Mouse (Mus musculus) retina, postnatal 1 day (tissue): ENCODE measurements around the gene 4930568D16Rik.

Experiments
- DNase-seq: peaks from one replicate; pipeline ENCODE4 v3.0.0-alpha.2; 2012

Gene 4930568D16Rik

GRCm38 (mm10) chr2:35367629-35368028, at the start of gene 4930568D16Rik:
TSS of gene 4930568D16Rik (minus strand) at chr2:35367729.
- no peak for DNase-seq

GRCm38 (mm10) chr2:35417231-35417630, 49.7 kb upstream of the 4930568D16Rik start:
- no peak for DNase-seq

GRCm38 (mm10) chr2:35416473-35416872, 48.9 kb upstream of the 4930568D16Rik start:
- DNase-seq: no peak

- no peak for DNase-seq
Measured at GRCm38 (mm10) chr2:35412810-35413209, 45.3 kb upstream of the 4930568D16Rik start.

- DNase-seq: no peak
Measured at GRCm38 (mm10) chr2:35412246-35412645, 44.7 kb upstream of the 4930568D16Rik start.

- no peak for DNase-seq
Measured at GRCm38 (mm10) chr2:35411640-35412190, 44.2 kb upstream of the 4930568D16Rik start.

GRCm38 (mm10) chr2:35409466-35409865, 41.9 kb upstream of the 4930568D16Rik start:
- no peak for DNase-seq

- no peak for DNase-seq
Measured at GRCm38 (mm10) chr2:35408409-35409110, 41.0 kb upstream of the 4930568D16Rik start.

GRCm38 (mm10) chr2:35407878-35408277, 40.3 kb upstream of the 4930568D16Rik start:
- no peak for DNase-seq

- no peak for DNase-seq
Measured at GRCm38 (mm10) chr2:35407266-35407665, 39.7 kb upstream of the 4930568D16Rik start.

GRCm38 (mm10) chr2:35406611-35407010, 39.1 kb upstream of the 4930568D16Rik start:
- DNase-seq: no peak

- no peak for DNase-seq
Measured at GRCm38 (mm10) chr2:35402391-35402790, 34.9 kb upstream of the 4930568D16Rik start.

- no peak for DNase-seq
Measured at GRCm38 (mm10) chr2:35400739-35401138, 33.2 kb upstream of the 4930568D16Rik start.

- peak; percentile 26 for DNase-seq
Measured at GRCm38 (mm10) chr2:35398184-35398828, 30.8 kb upstream of the 4930568D16Rik start.

- peak; percentile 67 for DNase-seq
Measured at GRCm38 (mm10) chr2:35397590-35398173, 30.2 kb upstream of the 4930568D16Rik start.

- DNase-seq: no peak
Measured at GRCm38 (mm10) chr2:35397096-35397495, 29.6 kb upstream of the 4930568D16Rik start, which contains the start of gene 4930402F06Rik. TSS of gene 4930402F06Rik (minus strand) at chr2:35397175.

- DNase-seq: no peak
Measured at GRCm38 (mm10) chr2:35385441-35385871, 17.9 kb upstream of the 4930568D16Rik start.

GRCm38 (mm10) chr2:35379306-35379705, 11.8 kb upstream of the 4930568D16Rik start:
- DNase-seq: no peak

- DNase-seq: no peak
Measured at GRCm38 (mm10) chr2:35377600-35377999, 10.1 kb upstream of the 4930568D16Rik start.

GRCm38 (mm10) chr2:35373003-35373402, 5.5 kb upstream of the 4930568D16Rik start:
- peak; percentile 53 for DNase-seq

GRCm38 (mm10) chr2:35370686-35371085, 3.2 kb upstream of the 4930568D16Rik start:
- no peak for DNase-seq

- DNase-seq: peak; percentile 57
Measured at GRCm38 (mm10) chr2:35349184-35349583, 18.3 kb downstream of the 4930568D16Rik start.

GRCm38 (mm10) chr2:35345984-35346383, 21.5 kb downstream of the 4930568D16Rik start:
- DNase-seq: no peak

- no peak for DNase-seq
Measured at GRCm38 (mm10) chr2:35342605-35343004, 24.9 kb downstream of the 4930568D16Rik start.
